Mouse (Mus musculus) bone marrow, adult 2 months (tissue): ENCODE measurements around the gene Kcna1.

Experiments used
- CTCF ChIP-seq: fragments of 200-500 bp; IDR thresholded peaks from 2 replicates; pipeline ENCODE4 v1.5.1; 2011; ENCODE audit warnings: low read length, control low read depth; ENCODE audit not compliant: control insufficient read depth, insufficient read depth
- POLR2A ChIP-seq: fragments of 200-500 bp; IDR thresholded peaks from 2 replicates; pipeline ENCODE4 v1.6.1; 2011; ENCODE audit warnings: low read depth, mild to moderate bottlenecking, control low read depth, low read length, borderline replicate concordance; ENCODE audit not compliant: control insufficient read depth

DNA sequence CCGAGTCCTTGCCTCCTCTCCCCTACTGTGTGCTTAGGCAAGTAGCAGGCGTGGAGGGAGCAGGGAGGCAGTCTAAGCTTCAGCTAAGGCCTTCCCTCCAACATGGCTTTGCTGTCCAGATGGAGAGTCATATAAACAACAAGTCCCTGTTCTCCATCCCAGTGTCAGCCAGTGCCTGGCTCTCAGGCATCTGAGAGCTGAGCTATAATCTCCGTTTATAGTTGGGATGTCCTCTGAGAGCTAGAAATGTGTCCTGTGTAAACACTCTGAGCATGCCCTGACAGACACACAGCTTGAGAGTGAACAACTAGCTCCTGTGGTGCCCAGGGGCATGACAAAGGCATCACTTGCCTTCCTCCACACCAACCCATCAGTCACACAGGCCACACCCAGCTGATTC is 39.0 kb upstream of the Kcna1 start:
- TF ChIP-seq CTCF = no peak
- no peak for TF ChIP-seq POLR2A
